7 mouse cellular contexts compared by ENCODE assay signal in genomic region chr11:85310407-85310712, GRCm38 (mm10). TPM values are rescaled to one million over a fixed set of nuclear protein-coding genes. Genes with fewer than 3 reads are reported as not detected.
DNase-seq lines count a peak whose midpoint lies in the region; ATAC-seq lines count a peak whose summit lies in the region.

No protein-coding gene starts in this region.

- H3K9me3 ChIP-seq in megakaryocyte, embryonic 14.5 days: no peaks in the 10 kb centered on the region
- peaks cover 4% of the 10 kb centered on the region; the same call in 1 of the 2 replicates for H3K9me3 ChIP-seq in forebrain, embryonic 10.5 days
- H3K9me3 ChIP-seq in limb, embryonic 13.5 days: no peaks in the 10 kb centered on the region
- H3K9me3 ChIP-seq in stomach, embryonic 14.5 days (ENCODE audit: control insufficient read depth, low read depth, low read length): no peaks in the 10 kb centered on the region

- H3K36me3 ChIP-seq in megakaryocyte, embryonic 14.5 days (replicated peaks; ENCODE audit: low read length): peaks cover 17% of the 10 kb centered on the region
- peaks cover 21% of the 10 kb centered on the region for H3K36me3 ChIP-seq in forebrain, embryonic 10.5 days (replicated peaks)
- peaks cover 10% of the 10 kb centered on the region for H3K36me3 ChIP-seq in limb, embryonic 13.5 days
- H3K36me3 ChIP-seq in stomach, embryonic 14.5 days (ENCODE audit: control insufficient read depth, insufficient read depth, low read length): no peaks in the 10 kb centered on the region; the same call in 1 of the 2 replicates

- no peak for ATAC-seq in megakaryocyte, adult 5-6 weeks (ENCODE audit: poor library complexity, severe bottlenecking)
- no peak for ATAC-seq in limb, embryonic 13.5 days (ENCODE audit: low FRiP score, low read depth)
- no peak for ATAC-seq in stomach, embryonic 14.5 days (ENCODE audit: insufficient number of reproducible peaks, insufficient read depth, low FRiP score, low read depth)

- H3K4me1 ChIP-seq in megakaryocyte, embryonic 14.5 days: peaks cover 41% of the 10 kb centered on the region
- peaks cover 27% of the 10 kb centered on the region for H3K4me1 ChIP-seq in forebrain, embryonic 10.5 days
- H3K4me1 ChIP-seq in limb, embryonic 13.5 days: peaks cover 17% of the 10 kb centered on the region
- peaks cover 8% of the 10 kb centered on the region; the same call in 1 of the 2 replicates for H3K4me1 ChIP-seq in stomach, embryonic 14.5 days (ENCODE audit: control insufficient read depth, insufficient read depth, low read length)

- H3K9ac ChIP-seq in limb, embryonic 13.5 days: peak overlapping the region; percentile 76
- peak overlapping the region; percentile 45 for H3K9ac ChIP-seq in stomach, embryonic 14.5 days (replicated peaks; ENCODE audit: low read depth, low read length)

- no peak for DNase-seq in forebrain, embryonic 10.5 days (ENCODE audit: extremely low spot score, low spot score)
- DNase-seq in layer of hippocampus, adult 9-10 months (ENCODE audit: low spot score): no peak
- DNase-seq in thymus, postnatal 10 days (ENCODE audit: low spot score in 2 of 2): no peak

- peak overlapping the region; percentile 98 for H3K4me3 ChIP-seq in megakaryocyte, embryonic 14.5 days (replicated peaks)
- peak overlapping the region; percentile 93 for H3K4me3 ChIP-seq in forebrain, embryonic 10.5 days
- peak overlapping the region; percentile 96 for H3K4me3 ChIP-seq in limb, embryonic 13.5 days
- peak overlapping the region; percentile 98 for H3K4me3 ChIP-seq in stomach, embryonic 14.5 days (ENCODE audit: low read depth, low read length)

- H3K4me2 ChIP-seq in limb, embryonic 13.5 days (replicated peaks): peak overlapping the region; percentile 84
- H3K4me2 ChIP-seq in stomach, embryonic 14.5 days (replicated peaks; ENCODE audit: low read depth, low read length): peak overlapping the region; percentile 79

- H3K27ac ChIP-seq in forebrain, embryonic 10.5 days: peak overlapping the region; percentile 96
- peak overlapping the region; percentile 79 for H3K27ac ChIP-seq in limb, embryonic 13.5 days
- H3K27ac ChIP-seq in stomach, embryonic 14.5 days (ENCODE audit: low read length): peak overlapping the region; percentile 89; the same call in 1 of the 2 replicates

- H3K27me3 ChIP-seq in megakaryocyte, embryonic 14.5 days (replicated peaks): no peaks in the 10 kb centered on the region
- H3K27me3 ChIP-seq in forebrain, embryonic 10.5 days (ENCODE audit: poor library complexity, severe bottlenecking): 0 out of 2 replicates have a peak, but pooled peaks cover 3% of the 10 kb centered on the region
- no peaks in the 10 kb centered on the region for H3K27me3 ChIP-seq in limb, embryonic 13.5 days
- no peaks in the 10 kb centered on the region for H3K27me3 ChIP-seq in stomach, embryonic 14.5 days (ENCODE audit: control insufficient read depth, insufficient read depth, low read length)

- 2% methylated on average over 15 of the region's 15 CpGs for WGBS in forebrain, embryonic 10.5 days
- WGBS in limb, embryonic 13.5 days: 2% methylated on average over 15 of the region's 15 CpGs
- WGBS in stomach, embryonic 14.5 days: 2% methylated on average over 15 of the region's 15 CpGs

RNA-seq across cellular contexts. Expression of gene Ppm1d, which starts 0.7 kb away (rescaled TPM):
- 5.2 and 5.9 TPM in 2 replicates for polyA plus RNA-seq in megakaryocyte, embryonic 14.5 days (2012; ENCODE audit: insufficient read depth, low replicate concordance)
- 27.5 and 30.6 TPM in 2 replicates for total RNA-seq in megakaryocyte, adult 5-6 weeks (2015)
- total RNA-seq in megakaryocyte, adult 5-6 weeks (2017): 13.2 and 14.0 TPM in 2 replicates
- polyA plus RNA-seq in forebrain, embryonic 10.5 days (2016; fragmentation: Nextera tagmentation; extraction: Ambion mirVana): 20.6 and 20.9 TPM in 2 replicates
- polyA plus RNA-seq in limb, embryonic 13.5 days (2015; fragmentation: Nextera tagmentation; extraction: Ambion mirVana): 18.4 and 19.6 TPM in 2 replicates
- 14.6 and 20.3 TPM in 2 replicates for polyA plus RNA-seq in stomach, embryonic 14.5 days (2014; fragmentation: Nextera tagmentation; extraction: Ambion mirVana)

RNA-seq across cellular contexts. Expression of gene Bcas3, which starts 42.6 kb away (rescaled TPM):
- polyA plus RNA-seq in megakaryocyte, embryonic 14.5 days (2012; ENCODE audit: insufficient read depth, low replicate concordance): 212 and 383 TPM in 2 replicates
- total RNA-seq in megakaryocyte, adult 5-6 weeks (2015): 14.5 and 17.5 TPM in 2 replicates
- 10.7 and 12.8 TPM in 2 replicates for total RNA-seq in megakaryocyte, adult 5-6 weeks (2017)
- 18.7 and 19.6 TPM in 2 replicates for polyA plus RNA-seq in forebrain, embryonic 10.5 days (2016; fragmentation: Nextera tagmentation; extraction: Ambion mirVana)
- 25.5 and 30.3 TPM in 2 replicates for polyA plus RNA-seq in limb, embryonic 13.5 days (2015; fragmentation: Nextera tagmentation; extraction: Ambion mirVana)
- 20.4 and 22.6 TPM in 2 replicates for polyA plus RNA-seq in stomach, embryonic 14.5 days (2014; fragmentation: Nextera tagmentation; extraction: Ambion mirVana)
